Mouse (Mus musculus): ENCODE results near the gene Zyx. TPM values are rescaled to one million over a fixed set of nuclear protein-coding genes. Genes with fewer than 3 reads are reported as not detected.

Gene Zyx
- polyA plus RNA-seq, 1 experiment from 2014 or later, result 52.4 TPM

DNA sequence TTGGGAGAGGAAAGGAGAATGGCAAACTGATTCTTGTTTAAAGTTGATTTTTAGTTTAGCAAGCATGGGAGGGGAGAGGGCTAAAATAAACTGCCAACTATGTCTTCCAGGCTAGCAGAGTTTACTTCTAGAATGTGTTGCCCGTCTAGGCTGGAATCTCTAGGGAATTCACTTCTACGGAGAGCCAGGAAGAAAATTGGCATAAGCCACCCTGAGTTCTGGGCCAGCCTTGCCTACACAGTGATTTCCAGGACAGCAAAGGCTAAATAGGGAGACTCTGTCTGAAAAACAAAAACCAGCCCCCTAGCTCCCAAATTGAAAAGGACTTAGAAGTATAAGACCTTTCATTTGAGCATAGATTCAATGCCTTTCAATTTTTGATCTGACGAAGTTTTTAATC is 30.1 kb downstream of the Zyx start:
- Histone ChIP-seq H3K27me3 (replicated peaks; ENCODE audit: control insufficient read depth, insufficient read depth, low read length) (no peaks in the 10 kb centered on the region), H3K9ac (ENCODE audit: low read depth, low read length) (no peak overlapping the region), H3K9me3 (ENCODE audit: control insufficient read depth, low read length) (no peaks in the 10 kb centered on the region), H3K36me3 (ENCODE audit: control insufficient read depth, insufficient read depth, low read length) (no peaks in the 10 kb centered on the region), H3K4me2 (ENCODE audit: low read length) (no peak overlapping the region), H3K4me1 (ENCODE audit: control insufficient read depth, insufficient read depth, low read depth, low read length) (no peaks in the 10 kb centered on the region), H3K4me3 (ENCODE audit: low read length) (no peak overlapping the region), H3K27ac (ENCODE audit: low read depth, low read length) (no peak overlapping the region)
- no peak for ATAC-seq
- 49% methylated on average over 3 of the region's 3 CpGs for WGBS

DNA sequence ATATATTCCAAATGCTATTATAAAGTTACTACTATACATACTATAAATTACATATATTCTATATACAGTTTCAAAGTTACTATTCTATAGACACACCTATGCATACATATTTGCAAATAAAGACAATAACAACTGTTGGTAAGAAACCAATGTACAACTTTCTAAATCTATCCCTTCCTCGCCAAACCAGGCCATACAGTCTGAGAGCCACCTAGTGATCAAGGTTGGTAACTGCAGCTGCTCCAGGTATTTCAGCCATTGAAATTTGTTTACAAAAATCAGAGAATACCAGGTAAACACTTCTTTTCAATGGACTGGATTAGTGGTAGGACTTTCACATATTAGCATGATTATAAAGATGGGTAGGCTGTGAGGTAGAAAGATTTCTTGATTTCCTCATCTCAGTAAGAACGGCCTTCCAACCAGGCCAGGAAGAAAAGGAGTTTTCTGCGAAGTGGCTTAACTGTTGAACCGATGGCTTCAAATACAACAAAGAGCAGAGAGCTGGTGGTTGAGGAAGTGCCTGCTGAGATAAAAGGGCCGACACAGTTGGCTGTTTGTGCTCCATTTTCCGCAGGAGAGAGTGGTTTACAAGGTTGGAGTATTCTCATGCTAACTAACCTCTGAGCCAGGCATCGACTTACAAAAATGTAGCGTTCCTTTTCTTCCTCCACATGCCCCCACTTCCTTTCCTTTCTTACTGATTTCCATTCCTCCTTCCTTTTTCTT is 31.1 kb downstream of the Zyx start:
- Histone ChIP-seq H3K4me1 (ENCODE audit: control insufficient read depth, insufficient read depth, low read depth, low read length) (no peaks in the 10 kb centered on the region), H3K36me3 (ENCODE audit: control insufficient read depth, insufficient read depth, low read length) (no peaks in the 10 kb centered on the region), H3K27me3 (replicated peaks; ENCODE audit: control insufficient read depth, insufficient read depth, low read length) (no peaks in the 10 kb centered on the region), H3K4me3 (ENCODE audit: low read length) (no peak overlapping the region), H3K4me2 (ENCODE audit: low read length) (no peak overlapping the region), H3K27ac (ENCODE audit: low read depth, low read length) (no peak overlapping the region), H3K9me3 (ENCODE audit: control insufficient read depth, low read length) (no peaks in the 10 kb centered on the region), H3K9ac (ENCODE audit: low read depth, low read length) (peak overlapping the region; percentile 36; the same call in 1 of the 2 replicates)
- ATAC-seq, result no peak
- 6% methylated on average over 8 of the region's 8 CpGs for WGBS

- WGBS, result 27% methylated on average over 2 of the region's 2 CpGs
- H3K4me2 ChIP-seq (ENCODE audit: low read length), result no peak overlapping the region
- H3K27ac ChIP-seq (ENCODE audit: low read depth, low read length), result no peak overlapping the region
- H3K4me1 ChIP-seq (ENCODE audit: control insufficient read depth, insufficient read depth, low read depth, low read length), result no peaks in the 10 kb centered on the region
- no peaks in the 10 kb centered on the region for H3K27me3 ChIP-seq (replicated peaks; ENCODE audit: control insufficient read depth, insufficient read depth, low read length)
- H3K9ac ChIP-seq (ENCODE audit: low read depth, low read length), result no peak overlapping the region
- H3K36me3 ChIP-seq (ENCODE audit: control insufficient read depth, insufficient read depth, low read length), result no peaks in the 10 kb centered on the region
- no peak for ATAC-seq
- no peak overlapping the region for H3K4me3 ChIP-seq (ENCODE audit: low read length)
- H3K9me3 ChIP-seq (ENCODE audit: control insufficient read depth, low read length), result no peaks in the 10 kb centered on the region
Observed at GRCm38 (mm10) chr6:42381221-42381620, 31.8 kb downstream of the Zyx start.

GRCm38 (mm10) chr6:42381916-42382381 is 32.5 kb downstream of the Zyx start:
- Histone ChIP-seq H3K4me3 (ENCODE audit: low read length) (no peak overlapping the region), H3K27me3 (replicated peaks; ENCODE audit: control insufficient read depth, insufficient read depth, low read length) (no peaks in the 10 kb centered on the region), H3K4me2 (ENCODE audit: low read length) (no peak overlapping the region), H3K36me3 (ENCODE audit: control insufficient read depth, insufficient read depth, low read length) (no peaks in the 10 kb centered on the region), H3K9ac (ENCODE audit: low read depth, low read length) (no peak overlapping the region), H3K4me1 (ENCODE audit: control insufficient read depth, insufficient read depth, low read depth, low read length) (no peaks in the 10 kb centered on the region), H3K27ac (ENCODE audit: low read depth, low read length) (no peak overlapping the region), H3K9me3 (ENCODE audit: control insufficient read depth, low read length) (no peaks in the 10 kb centered on the region)
- WGBS, result 75% methylated on average over 9 of the region's 9 CpGs
- no peak for ATAC-seq

GRCm38 (mm10) chr6:42383360-42383759 is 33.9 kb downstream of the Zyx start:
- no peaks in the 10 kb centered on the region for H3K36me3 ChIP-seq (ENCODE audit: control insufficient read depth, insufficient read depth, low read length)
- ATAC-seq, result no peak
- 89% methylated on average over 5 of the region's 5 CpGs for WGBS

DNA sequence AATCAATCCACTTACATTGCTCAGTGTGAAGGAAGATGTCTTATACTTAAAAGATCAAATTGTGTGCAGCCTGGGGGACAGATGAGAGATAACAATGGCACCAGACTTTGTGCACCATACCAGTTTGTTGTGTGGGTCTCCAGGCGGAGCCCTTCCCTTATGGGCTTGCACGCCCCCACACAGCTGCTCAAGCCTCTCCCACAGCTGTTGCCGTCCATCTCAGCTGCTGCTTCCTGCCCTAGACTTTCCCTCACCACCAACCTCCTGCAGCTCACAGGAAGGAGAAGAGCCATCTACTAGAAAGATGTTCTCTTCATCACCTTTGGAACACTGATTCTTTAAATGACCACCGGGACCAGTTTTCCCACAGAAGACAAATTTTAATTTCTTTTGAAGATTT is 36.2 kb downstream of the Zyx start:
- H3K9ac ChIP-seq (ENCODE audit: low read depth, low read length), result no peak overlapping the region
- no peaks in the 10 kb centered on the region for H3K9me3 ChIP-seq (ENCODE audit: control insufficient read depth, low read length)
- no peak overlapping the region for H3K4me2 ChIP-seq (ENCODE audit: low read length)
- WGBS, result 86% methylated on average over 4 of the region's 4 CpGs
- H3K4me1 ChIP-seq (ENCODE audit: control insufficient read depth, insufficient read depth, low read depth, low read length), result no peaks in the 10 kb centered on the region
- H3K27ac ChIP-seq (ENCODE audit: low read depth, low read length), result no peak overlapping the region
- no peaks in the 10 kb centered on the region for H3K36me3 ChIP-seq (ENCODE audit: control insufficient read depth, insufficient read depth, low read length)
- H3K4me3 ChIP-seq (ENCODE audit: low read length), result no peak overlapping the region
- no peaks in the 10 kb centered on the region for H3K27me3 ChIP-seq (replicated peaks; ENCODE audit: control insufficient read depth, insufficient read depth, low read length)
- ATAC-seq, result no peak

More at GRCm38 (mm10) chr6:42383360-42383759, 33.9 kb downstream of the Zyx start:
- Histone ChIP-seq H3K4me3 (ENCODE audit: low read length) (no peak overlapping the region), H3K27me3 (replicated peaks; ENCODE audit: control insufficient read depth, insufficient read depth, low read length) (no peaks in the 10 kb centered on the region), H3K4me1 (ENCODE audit: control insufficient read depth, insufficient read depth, low read depth, low read length) (no peaks in the 10 kb centered on the region), H3K27ac (ENCODE audit: low read depth, low read length) (no peak overlapping the region), H3K9me3 (ENCODE audit: control insufficient read depth, low read length) (no peaks in the 10 kb centered on the region), H3K4me2 (ENCODE audit: low read length) (no peak overlapping the region), H3K9ac (ENCODE audit: low read depth, low read length) (no peak overlapping the region)

- ATAC-seq, result no peak
- Histone ChIP-seq H3K36me3 (ENCODE audit: control insufficient read depth, insufficient read depth, low read length) (no peaks in the 10 kb centered on the region), H3K9me3 (ENCODE audit: control insufficient read depth, low read length) (no peaks in the 10 kb centered on the region), H3K9ac (ENCODE audit: low read depth, low read length) (no peak overlapping the region), H3K27ac (ENCODE audit: low read depth, low read length) (no peak overlapping the region), H3K4me2 (ENCODE audit: low read length) (no peak overlapping the region), H3K4me3 (ENCODE audit: low read length) (no peak overlapping the region), H3K4me1 (ENCODE audit: control insufficient read depth, insufficient read depth, low read depth, low read length) (no peaks in the 10 kb centered on the region), H3K27me3 (replicated peaks; ENCODE audit: control insufficient read depth, insufficient read depth, low read length) (no peaks in the 10 kb centered on the region)
- WGBS, result 57% methylated on average over 2 of the region's 2 CpGs
Observed at GRCm38 (mm10) chr6:42391796-42392330, 42.4 kb downstream of the Zyx start.

GRCm38 (mm10) chr6:42395960-42396809 is 46.8 kb downstream of the Zyx start:
- H3K9ac ChIP-seq (ENCODE audit: low read depth, low read length), result no peak overlapping the region
- H3K36me3 ChIP-seq (ENCODE audit: control insufficient read depth, insufficient read depth, low read length), result no peaks in the 10 kb centered on the region
- no peaks in the 10 kb centered on the region for H3K27me3 ChIP-seq (replicated peaks; ENCODE audit: control insufficient read depth, insufficient read depth, low read length)
- no peak for ATAC-seq
- WGBS, result 62% methylated on average over 9 of the region's 9 CpGs
- H3K4me3 ChIP-seq (ENCODE audit: low read length), result no peak overlapping the region
- no peak overlapping the region for H3K4me2 ChIP-seq (ENCODE audit: low read length)
- no peaks in the 10 kb centered on the region for H3K9me3 ChIP-seq (ENCODE audit: control insufficient read depth, low read length)
- H3K27ac ChIP-seq (ENCODE audit: low read depth, low read length), result no peak overlapping the region
- H3K4me1 ChIP-seq (ENCODE audit: control insufficient read depth, insufficient read depth, low read depth, low read length), result no peaks in the 10 kb centered on the region

DNA sequence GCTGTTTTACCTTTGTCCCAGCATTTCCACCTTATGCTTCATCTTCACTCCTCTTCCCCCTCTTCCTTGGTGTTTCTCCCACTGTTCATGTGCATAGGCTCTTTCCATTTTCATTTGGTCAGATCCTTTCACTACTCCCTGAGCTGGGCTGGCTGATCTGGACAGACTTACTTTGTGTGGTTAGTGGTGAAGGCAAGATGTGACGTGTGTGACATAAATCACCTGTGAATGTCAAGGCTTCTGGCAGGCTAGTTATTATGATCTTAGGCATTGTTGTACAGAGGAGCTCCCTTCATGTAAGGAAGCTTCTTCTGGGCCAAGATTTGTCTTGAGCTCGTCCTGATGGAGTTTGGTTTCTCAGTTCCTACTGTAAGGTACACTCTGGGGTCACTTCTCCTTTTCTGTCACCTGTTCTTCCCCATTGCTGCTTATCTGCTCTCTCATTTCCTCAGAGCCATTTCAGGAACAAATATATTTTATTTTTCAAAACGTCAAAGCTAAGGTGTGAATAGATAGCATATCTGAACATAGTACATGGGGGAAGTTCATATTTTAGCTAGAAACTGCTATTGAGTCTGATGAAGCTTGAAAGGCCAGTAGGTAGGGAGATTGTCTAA is 47.7 kb downstream of the Zyx start:
- H3K27ac ChIP-seq (ENCODE audit: low read depth, low read length), result no peak overlapping the region
- H3K4me1 ChIP-seq (ENCODE audit: control insufficient read depth, insufficient read depth, low read depth, low read length), result no peaks in the 10 kb centered on the region
- 84% methylated on average over 3 of the region's 3 CpGs for WGBS
- H3K9me3 ChIP-seq (ENCODE audit: control insufficient read depth, low read length), result no peaks in the 10 kb centered on the region
- H3K4me2 ChIP-seq (ENCODE audit: low read length), result no peak overlapping the region
- H3K9ac ChIP-seq (ENCODE audit: low read depth, low read length), result no peak overlapping the region
- ATAC-seq, result no peak
- H3K36me3 ChIP-seq (ENCODE audit: control insufficient read depth, insufficient read depth, low read length), result no peaks in the 10 kb centered on the region
- no peaks in the 10 kb centered on the region for H3K27me3 ChIP-seq (replicated peaks; ENCODE audit: control insufficient read depth, insufficient read depth, low read length)
- no peak overlapping the region for H3K4me3 ChIP-seq (ENCODE audit: low read length)
